Mouse (Mus musculus) frontal cortex, adult 2 months (tissue): ENCODE data around the gene Tcf7l2. TPM values are rescaled to one million over a fixed set of nuclear protein-coding genes. Genes with fewer than 3 reads are reported as not detected.

Source experiments
- DNase-seq, 2 experiments: peaks; one replicate each; pipeline ENCODE4 v3.0.0; 2022; ENCODE audit warnings: low spot score in 1 of 2; ENCODE audit errors: extremely low spot score in 1 of 2
- polyA plus RNA-seq: library from polyadenylated mRNA; depleted of rRNA; stranded (reverse); fragments of >200 nt; gene quantifications from 2 replicates; pipeline ENCODE4 v1.2.3, GENCODE M21; 2012

Gene Tcf7l2
- polyA plus RNA-seq, 1 experiment = 7.9 TPM

GRCm38 (mm10) chr19:55931642-55932041, 190.0 kb downstream of the Tcf7l2 start:
- no peak for DNase-seq

DNA sequence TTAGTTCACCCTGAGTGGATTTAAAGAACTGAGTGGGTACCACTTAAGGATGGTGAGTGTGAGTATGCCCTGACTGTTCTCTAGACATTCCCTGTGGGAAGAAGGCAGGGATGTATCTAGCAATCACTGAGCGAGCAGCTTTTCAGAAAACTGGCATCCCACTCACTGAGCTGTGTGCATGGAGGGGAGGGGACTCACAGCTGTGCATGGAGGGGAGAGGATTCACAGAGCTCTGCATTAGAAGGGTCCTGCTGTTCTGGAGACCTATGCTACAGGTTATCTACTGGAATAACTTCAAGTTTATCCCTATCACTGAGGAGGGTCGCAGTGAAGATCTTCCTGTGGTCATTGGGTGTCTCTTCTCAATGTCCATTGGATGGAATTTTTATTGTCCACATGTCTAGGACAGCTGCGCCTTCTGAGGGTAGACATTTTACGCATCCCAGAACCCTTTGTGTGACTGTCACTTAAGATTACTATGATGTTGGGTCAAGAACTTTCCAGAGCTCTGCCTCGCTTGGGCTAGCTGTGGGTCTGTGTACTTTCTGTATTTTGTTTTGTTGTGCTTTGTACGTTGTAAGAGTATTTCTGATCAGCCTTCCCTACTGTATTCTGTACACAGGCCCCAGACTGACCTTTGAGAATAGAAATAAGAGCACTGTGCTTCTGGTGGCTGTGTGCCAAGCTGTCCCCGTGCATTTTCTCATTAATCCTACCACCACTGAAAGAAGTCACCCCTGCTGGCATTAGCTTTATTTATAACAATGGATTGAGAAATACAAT, 192.5 kb downstream of the Tcf7l2 start:
- no peak for DNase-seq

GRCm38 (mm10) chr19:55934730-55935003, 193.0 kb downstream of the Tcf7l2 start:
- no peak for DNase-seq

DNA sequence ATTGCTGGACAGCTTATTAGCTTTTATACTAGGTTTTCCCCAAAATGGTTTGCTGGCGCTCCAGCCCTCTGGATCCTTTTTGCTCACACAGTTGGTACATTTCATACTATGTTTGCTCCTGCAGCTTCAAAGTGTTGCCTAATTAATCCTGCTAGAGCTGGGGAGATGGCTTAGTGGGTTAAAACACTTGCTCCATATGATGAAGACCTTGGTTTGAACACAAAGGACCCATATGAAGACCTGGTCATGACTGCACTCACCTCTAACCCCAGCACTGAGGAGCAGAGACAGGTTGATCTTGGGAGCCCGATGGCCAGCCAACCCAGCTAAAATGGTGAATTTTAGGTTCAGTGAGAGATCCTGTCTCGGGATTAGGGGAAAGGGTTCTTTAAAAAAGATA, 195.4 kb downstream of the Tcf7l2 start:
- DNase-seq = no peak

- DNase-seq = no peak
Measured at GRCm38 (mm10) chr19:55938254-55939046, 196.8 kb downstream of the Tcf7l2 start.

- no peak for DNase-seq
Measured at GRCm38 (mm10) chr19:55939090-55939489, 197.5 kb downstream of the Tcf7l2 start.

- DNase-seq = no peak
Measured at GRCm38 (mm10) chr19:55939719-55940118, 198.1 kb downstream of the Tcf7l2 start.

DNA sequence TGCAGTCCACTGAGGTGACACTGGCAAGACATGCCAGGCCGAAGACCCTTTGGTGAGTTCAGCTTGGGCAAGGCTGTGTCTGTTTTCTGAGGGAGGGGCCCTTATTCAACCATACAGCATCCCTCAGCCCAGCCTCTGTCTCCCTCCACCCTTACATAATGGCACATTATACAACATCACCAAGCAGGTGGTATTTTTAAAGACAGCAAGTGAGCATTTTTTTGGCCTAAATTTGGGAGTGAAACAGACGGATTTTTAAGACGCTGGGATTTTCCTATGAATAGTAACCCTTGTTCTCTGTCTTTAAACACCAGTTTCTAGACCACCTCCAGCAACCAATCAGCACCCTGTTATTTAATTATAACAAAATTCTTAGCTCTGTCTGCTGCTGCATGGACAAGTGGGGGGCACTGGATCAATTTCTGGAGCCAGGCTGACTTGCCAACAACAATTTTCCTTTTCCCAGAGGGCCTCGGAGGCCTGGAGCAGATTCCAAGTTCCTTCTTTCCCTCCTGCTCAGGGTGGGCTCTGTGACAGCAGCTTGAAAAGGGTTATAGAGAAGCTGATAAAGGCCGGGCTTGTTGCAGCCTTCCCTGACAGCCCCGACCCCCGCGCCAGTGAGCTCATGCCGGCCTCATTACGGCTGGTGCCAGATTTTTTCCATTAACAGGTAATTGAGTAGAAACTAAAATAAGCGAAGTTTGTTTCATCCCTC, 199.1 kb downstream of the Tcf7l2 start:
- DNase-seq = peak; percentile 55 to 72

DNA sequence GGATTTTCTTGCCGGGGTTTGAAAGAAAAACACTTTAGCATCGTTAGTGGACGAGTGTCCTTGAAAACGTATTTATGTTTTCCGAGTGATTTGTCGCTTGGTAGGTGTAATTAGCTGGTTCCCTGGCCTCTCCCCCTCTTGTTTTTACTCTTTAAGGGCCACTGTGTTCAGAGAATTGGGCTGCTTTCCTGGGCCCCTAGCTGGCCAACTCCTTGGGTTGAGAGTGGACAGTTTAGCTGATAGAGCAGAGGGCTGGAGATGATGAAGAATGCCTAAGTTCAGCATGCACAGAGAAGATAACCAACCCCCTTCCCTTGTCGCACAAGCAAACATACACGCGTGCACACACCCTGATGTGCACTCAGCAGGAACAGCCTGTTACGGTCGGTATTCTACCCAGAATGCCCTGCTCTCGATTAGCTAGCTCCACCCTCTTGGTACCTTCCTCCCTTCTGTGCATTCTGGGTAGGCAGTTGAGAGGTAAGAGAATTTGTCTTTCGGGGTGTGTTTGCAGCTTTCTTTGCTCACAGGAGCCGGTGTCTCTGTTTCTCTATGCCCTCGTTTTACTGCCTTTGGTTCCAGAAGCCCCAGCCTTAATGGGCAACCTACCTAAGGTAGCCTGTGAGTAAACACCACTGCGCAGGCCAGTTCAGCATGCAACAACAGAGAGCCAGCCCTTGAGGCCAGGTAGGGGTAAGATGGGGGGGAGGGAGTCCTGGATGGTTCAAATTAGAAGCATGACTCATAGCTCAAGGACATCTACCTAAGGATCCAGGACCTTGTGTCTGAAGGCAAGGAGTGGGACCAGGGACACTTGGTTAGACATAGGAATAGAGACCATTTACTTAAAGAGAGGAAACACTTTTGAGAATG, 199.9 kb downstream of the Tcf7l2 start:
- DNase-seq = no peak

- peak in 1 of 2 experiments; percentile 23 for DNase-seq
Measured at GRCm38 (mm10) chr19:55951397-55951796, 209.8 kb downstream of the Tcf7l2 start.

DNA sequence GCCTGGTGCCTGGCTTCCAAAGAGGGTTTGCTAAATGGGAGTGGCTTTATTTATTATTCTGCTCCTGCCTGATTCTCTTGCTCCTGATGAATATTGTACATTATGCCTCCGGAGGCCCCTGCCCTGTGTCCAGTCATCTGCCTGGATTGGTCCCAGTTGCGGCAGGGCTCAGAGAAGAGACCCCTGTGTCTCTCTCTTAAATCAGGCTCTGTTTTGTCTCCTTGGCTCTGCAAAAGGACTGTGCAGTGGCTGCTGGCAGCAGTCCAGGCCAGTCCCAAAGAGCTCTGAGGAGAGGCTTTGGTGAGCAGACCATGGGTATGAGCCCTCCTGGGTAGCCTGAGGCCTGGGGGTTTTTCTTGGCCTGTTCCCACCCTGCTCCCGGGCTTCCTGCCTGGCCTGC, 211.6 kb downstream of the Tcf7l2 start:
- DNase-seq = peak; percentile 24 to 48

- no peak for DNase-seq
Measured at GRCm38 (mm10) chr19:55955126-55955525, 213.5 kb downstream of the Tcf7l2 start.

DNA sequence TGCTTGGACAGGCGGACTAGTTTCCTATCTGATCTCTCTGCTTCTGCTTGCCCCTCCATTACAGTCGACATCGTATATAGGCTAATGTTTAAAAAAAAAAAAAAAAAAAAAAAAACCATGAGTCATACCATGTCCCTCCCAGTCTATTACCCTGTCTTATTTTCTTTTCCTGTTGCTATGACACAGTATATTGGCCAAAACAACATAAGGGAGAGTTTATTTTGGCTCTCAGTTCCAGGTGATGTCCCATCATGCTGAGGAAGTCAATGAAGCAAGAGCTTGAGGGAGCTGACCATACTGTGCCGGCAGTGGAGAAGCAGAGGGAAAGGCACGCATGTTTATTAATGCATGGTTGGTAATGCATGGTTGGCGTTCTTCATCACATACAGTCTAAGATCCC, 215.1 kb downstream of the Tcf7l2 start:
- DNase-seq = no peak

GRCm38 (mm10) chr19:55964421-55964820, 222.8 kb downstream of the Tcf7l2 start:
- no peak for DNase-seq

- DNase-seq = no peak
Measured at GRCm38 (mm10) chr19:55966066-55966465, 224.4 kb downstream of the Tcf7l2 start.

GRCm38 (mm10) chr19:55969929-55970531, 228.4 kb downstream of the Tcf7l2 start:
- no peak for DNase-seq

GRCm38 (mm10) chr19:55976073-55976472, 234.5 kb downstream of the Tcf7l2 start:
- no peak for DNase-seq
